Mouse (Mus musculus) limb, embryonic 14.5 days (tissue): ENCODE measurements at regions not wholly inside any gene's neighbourhood (a gene's known extent, or its start where the extent isn't known, plus 50 kb on each side); places are given as distances from the start of the nearest gene placed in this dataset.

ENCODE experiments used
- ATAC-seq: fragments of 200-750 bp; cut with Nextera tagmentation; 2 replicates; pipeline ENCODE4 v1.8.0; 2017; ENCODE audit warnings: low read depth, moderate number of reproducible peaks, moderate TSS enrichment; ENCODE audit not compliant: low FRiP score
- DNase-seq: peaks from one replicate; pipeline ENCODE4 v3.0.0-alpha.2; 2015; ENCODE audit warnings: low spot score
- H3K27ac ChIP-seq: fragments of 300-500 bp; sonication (generic); replicated peaks from 2 replicates; pipeline ENCODE4 v1.5.1; 2014; ENCODE audit warnings: low read depth, mild to moderate bottlenecking, low read length, moderate library complexity, mixed read lengths
- H3K27me3 ChIP-seq: fragments of 300-500 bp; sonication (generic); 2 replicates; pipeline ENCODE4 v1.6.1; 2014; ENCODE audit warnings: low read length, mixed read lengths; ENCODE audit not compliant: control insufficient read depth, insufficient read depth
- H3K36me3 ChIP-seq: fragments of 300-500 bp; sonication (generic); 2 replicates; pipeline ENCODE4 v1.6.1; 2014; ENCODE audit warnings: mild to moderate bottlenecking, low read length, moderate library complexity, mixed read lengths; ENCODE audit not compliant: control insufficient read depth, insufficient read depth
- H3K4me1 ChIP-seq: fragments of 300-500 bp; sonication (generic); 2 replicates; pipeline ENCODE4 v1.6.1; 2014; ENCODE audit warnings: antibody characterized with exemption, low read length, mixed read lengths; ENCODE audit not compliant: control insufficient read depth, insufficient read depth
- H3K4me2 ChIP-seq: fragments of 300-500 bp; sonication (generic); replicated peaks from 2 replicates; pipeline ENCODE4 v1.6.1; 2014; ENCODE audit warnings: low read depth, mild to moderate bottlenecking, low read length, moderate library complexity; ENCODE audit not compliant: severe bottlenecking
- H3K4me3 ChIP-seq: fragments of 300-500 bp; sonication (generic); replicated peaks from 2 replicates; pipeline ENCODE4 v1.5.1; 2014; ENCODE audit warnings: low read length
- H3K9ac ChIP-seq: fragments of 300-500 bp; sonication (generic); 2 replicates; pipeline ENCODE4 v1.6.1; 2014; ENCODE audit warnings: mild to moderate bottlenecking, low read depth, low read length, moderate library complexity; ENCODE audit not compliant: severe bottlenecking
- H3K9me3 ChIP-seq: fragments of 300-500 bp; sonication (generic); 2 replicates; pipeline ENCODE4 v1.6.1; 2016; ENCODE audit warnings: low read length; ENCODE audit not compliant: control insufficient read depth
- POLR2A ChIP-seq: fragments of 200-500 bp; IDR thresholded peaks from 2 replicates; pipeline ENCODE4 v1.8.0; 2012; ENCODE audit warnings: inconsistent platforms, mild to moderate bottlenecking, moderate library complexity, borderline replicate concordance; ENCODE audit not compliant: insufficient read depth, insufficient read length; ENCODE audit errors: extremely low read depth
- WGBS: fragments of 180-500 bp; shearing (Covaris S2); extraction: QIAGEN DNeasy Blood & Tissue Kit; methylation state at CpG from one replicate; pipeline ENCODE4 v1.1.7; 2014; 5-methylcytosine and 5-hydroxymethylcytosine counted together

GRCm38 (mm10) chr3:34314393-34314792, 233.3 kb upstream of the Dnajc19 start:
- no peak for TF ChIP-seq POLR2A
- H3K9me3 ChIP-seq: no peaks in the 10 kb centered on the region
- H3K27me3 ChIP-seq: no peaks in the 10 kb centered on the region
- WGBS: 52% methylated on average over 11 of the region's 11 CpGs
- H3K4me2 ChIP-seq: no peak overlapping the region
- H3K9ac ChIP-seq: no peak overlapping the region
- H3K4me3 ChIP-seq: no peak overlapping the region
- no peaks in the 10 kb centered on the region for H3K36me3 ChIP-seq
- H3K4me1 ChIP-seq: no peaks in the 10 kb centered on the region
- ATAC-seq (no peak), DNase-seq (no peak)
- no peak overlapping the region for H3K27ac ChIP-seq

- ATAC-seq: no peak
- H3K9ac ChIP-seq: no peak overlapping the region
- no peaks in the 10 kb centered on the region for H3K36me3 ChIP-seq
- H3K9me3 ChIP-seq: no peaks in the 10 kb centered on the region
- WGBS: 87% methylated on average over 6 of the region's 6 CpGs
- H3K4me1 ChIP-seq: no peaks in the 10 kb centered on the region
- H3K27me3 ChIP-seq: no peaks in the 10 kb centered on the region
- H3K4me3 ChIP-seq: no peak overlapping the region
- no peak overlapping the region for H3K4me2 ChIP-seq
- H3K27ac ChIP-seq: no peak overlapping the region
- DNase-seq: no peak
- no peak for TF ChIP-seq POLR2A
Measured at GRCm38 (mm10) chr3:34311944-34312343, 230.8 kb upstream of the Dnajc19 start.

GRCm38 (mm10) chr3:34299637-34300036, 218.5 kb upstream of the Dnajc19 start:
- Histone ChIP-seq H3K9ac (no peak overlapping the region), H3K4me2 (no peak overlapping the region), H3K36me3 (no peaks in the 10 kb centered on the region), H3K9me3 (no peaks in the 10 kb centered on the region), H3K27me3 (no peaks in the 10 kb centered on the region), H3K4me1 (no peaks in the 10 kb centered on the region), H3K4me3 (no peak overlapping the region), H3K27ac (no peak overlapping the region)
- DNase-seq (no peak), ATAC-seq (no peak)
- WGBS: 65% methylated on average over 2 of the region's 2 CpGs
- TF ChIP-seq POLR2A: no peak

GRCm38 (mm10) chr3:34287836-34288235, 206.7 kb upstream of the Dnajc19 start:
- Histone ChIP-seq H3K27me3 (no peaks in the 10 kb centered on the region), H3K4me3 (no peak overlapping the region), H3K27ac (no peak overlapping the region), H3K4me1 (no peaks in the 10 kb centered on the region), H3K36me3 (no peaks in the 10 kb centered on the region), H3K9ac (no peak overlapping the region), H3K9me3 (no peaks in the 10 kb centered on the region), H3K4me2 (no peak overlapping the region)
- 19% methylated on average over 5 of the region's 5 CpGs for WGBS
- ATAC-seq: no peak
- TF ChIP-seq POLR2A: no peak
- DNase-seq: peak; percentile 6

- Histone ChIP-seq H3K9ac (no peak overlapping the region), H3K9me3 (no peaks in the 10 kb centered on the region), H3K4me3 (no peak overlapping the region), H3K4me2 (no peak overlapping the region), H3K27me3 (no peaks in the 10 kb centered on the region), H3K4me1 (no peaks in the 10 kb centered on the region), H3K27ac (no peak overlapping the region), H3K36me3 (no peaks in the 10 kb centered on the region)
- ATAC-seq (no peak), DNase-seq (no peak)
- 90% methylated on average over 10 of the region's 10 CpGs for WGBS
- no peak for TF ChIP-seq POLR2A
Measured at GRCm38 (mm10) chr3:34270154-34270553, 189.0 kb upstream of the Dnajc19 start.

- no peak overlapping the region for H3K9ac ChIP-seq
- no peaks in the 10 kb centered on the region for H3K9me3 ChIP-seq
- DNase-seq (no peak), ATAC-seq (no peak)
- no peaks in the 10 kb centered on the region for H3K27me3 ChIP-seq
- H3K36me3 ChIP-seq: no peaks in the 10 kb centered on the region
- no peak overlapping the region for H3K27ac ChIP-seq
- no peaks in the 10 kb centered on the region for H3K4me1 ChIP-seq
- TF ChIP-seq POLR2A: no peak
- H3K4me3 ChIP-seq: no peak overlapping the region
- H3K4me2 ChIP-seq: no peak overlapping the region
- WGBS: 21% methylated on average over 12 of the region's 12 CpGs
Measured at GRCm38 (mm10) chr3:34266462-34266861, 185.3 kb upstream of the Dnajc19 start.
